Mouse (Mus musculus) adrenal gland, adult 18-20 months (tissue): ENCODE data around the gene Srgn. TPM values are rescaled to one million over a fixed set of nuclear protein-coding genes. Genes with fewer than 3 reads are reported as not detected.
A peak's percentile ranks its signal among the peaks of the same experiment; 100 is the strongest.
"Not testable (repeated sequence)": the region's sequence is repeated elsewhere in the genome, so short reads cannot be mapped to it uniquely, and the experiment has no call there.

Source experiments
- DNase-seq, 2 experiments: peaks; one replicate each; pipeline ENCODE4 v3.0.0; 2021 to 2022; ENCODE audit warnings: low spot score in 2 of 2
- total RNA-seq, 2 experiments: library from RNA; stranded (reverse); gene quantifications; 1 replicate in 1 of 2; 2 replicates in 1 of 2; pipeline ENCODE4 v1.2.3; 2021

The Srgn gene
- total RNA-seq, 2 experiments from 2014 or later, result 48.6 to 55.5 TPM

DNA sequence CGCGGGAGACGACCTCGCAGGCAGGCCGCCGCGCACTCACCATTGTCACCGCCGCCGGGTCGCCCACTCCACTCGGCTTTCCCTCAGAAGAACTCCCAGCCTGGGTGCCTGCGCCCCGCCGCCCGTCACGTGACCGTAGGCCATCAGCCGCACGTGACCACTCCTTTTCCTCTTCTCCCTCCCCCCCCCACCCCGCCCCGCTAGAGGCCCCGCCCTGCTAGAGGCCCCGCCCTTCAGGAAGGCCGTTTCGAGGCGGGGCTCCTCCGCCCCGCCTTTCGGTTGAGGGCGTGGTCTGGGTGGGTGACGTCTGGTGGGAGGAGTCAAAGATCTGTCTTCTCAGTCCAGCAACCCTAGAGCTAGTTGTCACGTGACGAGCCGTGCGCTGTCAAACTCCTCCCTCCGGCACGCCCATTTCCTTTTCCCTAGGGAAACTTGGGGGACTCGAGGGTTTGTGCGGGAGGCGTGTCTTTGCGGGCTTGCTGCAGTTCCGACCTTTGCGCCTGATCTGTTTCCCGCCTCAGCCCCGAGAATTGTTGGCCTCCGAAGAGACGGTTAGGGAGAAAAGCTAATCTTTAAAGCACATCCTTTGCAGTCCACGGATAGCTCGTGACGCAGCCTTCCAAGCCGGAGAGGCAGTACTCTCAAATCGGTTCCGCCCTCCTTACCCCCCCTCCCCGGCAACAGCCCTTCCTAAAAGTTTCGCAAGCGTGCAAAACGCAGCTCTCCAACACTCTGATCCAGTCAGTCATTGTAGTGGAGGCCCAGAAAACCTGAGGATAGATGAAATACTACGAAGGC lies 40.4 kb downstream of the Srgn start, which contains the start of gene Vps26a:
TSS of gene Vps26a (minus strand) at position 188 of the 798 bp plus-strand sequence.
- peak; percentile 98 to 99 for DNase-seq

DNA sequence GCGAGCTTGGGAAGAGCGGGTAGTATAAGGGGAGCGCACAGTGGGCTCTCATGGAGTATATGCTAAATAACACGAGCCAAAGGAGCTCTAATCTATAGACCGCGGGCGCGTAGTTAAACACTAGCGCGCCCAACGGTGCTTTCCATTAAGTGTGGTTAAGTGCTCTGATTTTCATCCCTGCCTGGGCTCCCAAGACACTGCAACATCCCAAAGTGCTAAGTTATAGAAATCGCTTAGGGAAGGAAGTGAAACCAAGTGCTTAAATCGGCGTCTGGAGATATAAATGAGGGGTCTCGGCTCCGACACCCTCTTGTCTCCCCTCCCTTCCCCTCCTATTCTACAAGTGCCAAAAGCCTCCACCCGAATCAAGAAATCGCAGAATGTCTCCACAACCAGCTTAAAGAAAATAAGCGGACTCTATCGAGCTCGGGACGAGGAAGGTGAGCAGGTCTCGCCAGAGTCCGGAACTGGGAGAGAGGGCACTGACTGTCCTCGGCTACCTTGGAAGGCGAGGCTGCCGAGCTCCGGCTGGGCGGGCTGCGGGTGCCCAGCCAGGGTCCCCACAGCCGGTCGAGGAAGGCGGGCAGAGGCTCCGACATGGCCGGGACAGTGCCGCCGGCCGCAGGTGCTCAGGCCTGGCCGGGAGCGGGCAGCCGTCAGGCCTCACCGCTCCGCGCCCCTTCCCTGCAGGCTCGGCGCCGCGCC lies 41.2 kb downstream of the Srgn start:
- DNase-seq, result no peak

DNA sequence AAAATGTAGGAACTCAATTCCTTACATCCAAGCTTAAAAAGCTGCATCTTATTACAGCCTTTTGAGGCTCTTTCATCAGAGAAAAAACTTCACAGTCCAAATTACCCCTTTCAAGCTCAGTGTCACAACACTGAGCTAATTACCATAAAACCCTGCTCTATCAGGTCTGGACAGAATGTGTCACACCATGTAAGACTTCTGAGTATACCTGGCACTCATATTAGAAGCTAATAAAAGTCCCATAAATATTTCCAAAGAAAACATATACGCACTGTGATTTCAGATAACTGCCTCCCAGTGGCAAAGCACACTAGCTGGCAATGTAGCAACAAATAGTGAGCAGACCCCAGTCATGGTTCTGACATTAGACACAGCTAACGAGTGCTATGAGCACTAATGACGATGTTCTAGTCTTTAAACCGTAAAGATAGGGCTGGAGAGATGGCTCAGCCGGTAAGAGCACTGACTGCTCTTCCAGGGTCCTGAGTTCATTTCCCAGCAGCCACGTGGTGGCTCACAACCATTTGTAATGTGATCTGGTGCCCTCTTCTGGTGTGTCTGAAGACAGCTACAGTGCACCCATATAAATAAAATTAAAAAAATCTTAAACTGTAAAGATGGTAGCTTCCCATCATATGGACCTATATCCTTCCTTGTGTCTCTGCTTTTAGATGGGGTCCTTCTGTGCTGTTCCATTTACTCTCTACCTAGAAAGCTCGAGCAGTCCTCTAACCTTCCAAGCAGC lies 46.0 kb downstream of the Srgn start:
- DNase-seq, result no peak

DNA sequence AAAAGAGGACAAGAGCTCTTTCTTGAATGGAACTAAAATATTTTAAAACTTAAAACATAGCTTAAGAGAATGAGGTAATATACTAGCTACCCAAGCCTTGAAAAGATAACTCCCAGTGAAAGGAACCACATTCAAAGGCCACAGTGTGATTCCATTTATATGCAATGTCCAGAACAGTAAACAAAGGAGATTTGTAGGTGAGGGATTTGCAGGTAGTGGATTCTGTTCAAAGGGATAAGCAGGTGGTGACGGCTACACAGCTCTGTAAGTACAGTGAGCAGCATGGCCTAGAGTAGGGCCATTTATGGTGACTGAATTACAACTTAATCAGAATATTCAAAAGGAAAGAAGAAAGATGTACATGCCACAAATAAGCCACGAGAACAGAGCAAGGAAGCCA lies 50.3 kb downstream of the Srgn start:
- no peak for DNase-seq

DNA sequence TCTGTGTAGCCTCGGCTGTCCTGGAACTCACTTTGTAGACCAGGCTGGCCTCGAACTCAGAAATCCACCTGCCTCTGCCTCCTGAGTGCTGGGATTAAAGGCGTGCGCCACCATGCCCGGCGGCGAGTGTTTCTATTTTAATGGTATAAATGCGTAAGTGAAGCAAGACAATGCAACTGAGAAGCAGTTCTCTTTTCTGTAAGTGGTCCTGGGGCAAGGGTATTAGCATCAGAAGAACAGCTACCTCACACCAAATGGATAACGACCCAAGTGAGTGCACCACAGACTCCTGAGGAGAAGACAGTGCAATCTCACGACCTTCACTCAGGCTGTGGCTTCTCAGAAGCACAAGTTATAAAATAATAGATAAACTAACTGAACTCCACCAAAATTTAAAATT lies 52.3 kb downstream of the Srgn start:
- no peak for DNase-seq

DNA sequence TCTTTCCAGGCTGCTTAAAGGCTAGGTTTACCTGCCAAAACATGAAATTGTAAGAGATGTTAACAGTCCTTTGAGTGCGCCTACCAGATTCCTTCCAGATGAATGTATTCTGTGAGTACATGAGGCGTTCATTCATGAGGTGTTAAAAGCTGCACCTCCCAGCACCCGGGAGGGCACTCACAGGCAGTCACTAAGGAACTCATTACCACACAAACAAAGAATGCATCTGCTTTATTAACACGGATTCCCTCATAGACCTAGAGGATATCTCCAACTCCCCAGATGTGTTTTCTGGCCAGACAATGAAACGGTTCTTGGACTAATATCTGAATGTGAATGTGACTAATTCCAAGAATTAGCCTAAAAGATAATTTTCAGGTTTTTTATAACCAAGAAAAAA lies 56.1 kb downstream of the Srgn start:
- DNase-seq, result no peak

DNA sequence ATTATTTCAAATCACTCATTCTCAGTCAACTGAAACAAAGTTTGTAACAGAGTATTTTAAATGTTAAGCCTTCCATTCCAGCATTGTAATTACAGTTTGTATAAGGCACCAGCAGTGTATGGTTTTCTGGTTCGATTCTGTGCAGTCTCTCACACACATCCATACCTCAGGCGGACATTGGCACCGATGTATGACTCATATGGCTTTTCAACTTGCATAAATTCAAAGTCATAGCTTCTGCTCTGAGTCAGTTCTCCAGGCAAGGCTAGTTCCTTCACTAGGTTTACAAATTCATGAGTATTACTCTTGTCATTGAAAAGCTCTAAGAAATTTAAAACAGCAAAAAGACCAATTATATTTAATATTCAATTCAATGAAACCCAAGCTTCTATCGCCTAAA lies 57.5 kb downstream of the Srgn start:
- no peak for DNase-seq

DNA sequence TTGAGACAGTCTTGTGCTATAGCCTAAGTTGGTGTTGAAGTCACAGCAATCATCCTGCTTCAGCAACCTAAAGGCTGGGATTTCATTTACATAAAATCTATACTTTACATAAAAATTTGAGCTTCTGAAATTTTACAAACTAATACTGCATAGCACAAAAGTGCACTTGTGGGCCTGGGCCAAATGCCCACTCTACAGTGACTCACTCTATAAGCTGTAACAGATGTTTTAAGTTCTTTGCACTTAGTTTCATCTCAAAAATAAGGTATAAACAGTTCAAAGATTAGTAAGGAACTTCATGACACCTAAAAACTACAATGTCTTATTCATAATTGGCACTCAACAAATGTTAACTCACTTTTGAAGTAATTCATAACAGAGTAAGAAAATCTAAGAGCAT lies 65.9 kb downstream of the Srgn start:
- no peak for DNase-seq

DNA sequence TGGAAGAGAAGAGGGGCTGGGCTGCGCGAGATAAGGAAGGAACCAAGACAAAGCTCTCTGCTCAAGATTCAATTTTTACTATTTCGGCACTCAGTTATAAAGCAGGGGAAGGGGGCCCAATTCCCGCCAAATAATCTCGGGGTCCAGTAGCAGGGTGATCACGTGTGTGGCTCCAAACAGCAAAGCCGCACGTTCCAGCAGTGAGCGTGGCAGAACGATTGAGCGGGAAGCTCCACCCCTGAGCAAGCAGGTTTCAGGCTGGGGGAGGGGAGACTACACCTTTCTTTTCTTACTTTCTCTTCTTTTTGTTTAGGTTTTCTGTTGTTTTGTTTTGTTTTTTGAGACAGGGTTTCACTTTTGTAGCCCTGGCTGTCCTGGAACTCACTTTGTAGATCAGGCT lies 75.2 kb downstream of the Srgn start:
- not testable (repeated sequence) for DNase-seq

DNA sequence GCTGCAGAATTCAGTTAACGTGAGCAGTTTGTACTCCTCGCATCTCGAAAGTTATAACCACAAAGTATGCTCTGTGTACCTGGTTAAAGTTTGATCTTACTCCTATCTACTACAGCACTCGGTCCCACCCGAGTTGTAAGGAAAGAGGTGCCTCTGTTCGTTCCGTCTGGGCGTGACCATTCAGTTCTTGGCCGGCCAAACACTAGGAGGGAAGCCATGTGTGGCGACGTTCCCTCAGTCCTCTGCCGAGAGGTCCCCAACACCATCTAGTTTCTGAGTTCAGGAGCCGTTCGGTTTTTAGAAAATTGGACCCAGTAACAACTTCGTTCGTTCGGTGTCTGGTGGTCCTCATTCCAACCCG lies 77.0 kb downstream of the Srgn start:
- DNase-seq, result no peak

DNA sequence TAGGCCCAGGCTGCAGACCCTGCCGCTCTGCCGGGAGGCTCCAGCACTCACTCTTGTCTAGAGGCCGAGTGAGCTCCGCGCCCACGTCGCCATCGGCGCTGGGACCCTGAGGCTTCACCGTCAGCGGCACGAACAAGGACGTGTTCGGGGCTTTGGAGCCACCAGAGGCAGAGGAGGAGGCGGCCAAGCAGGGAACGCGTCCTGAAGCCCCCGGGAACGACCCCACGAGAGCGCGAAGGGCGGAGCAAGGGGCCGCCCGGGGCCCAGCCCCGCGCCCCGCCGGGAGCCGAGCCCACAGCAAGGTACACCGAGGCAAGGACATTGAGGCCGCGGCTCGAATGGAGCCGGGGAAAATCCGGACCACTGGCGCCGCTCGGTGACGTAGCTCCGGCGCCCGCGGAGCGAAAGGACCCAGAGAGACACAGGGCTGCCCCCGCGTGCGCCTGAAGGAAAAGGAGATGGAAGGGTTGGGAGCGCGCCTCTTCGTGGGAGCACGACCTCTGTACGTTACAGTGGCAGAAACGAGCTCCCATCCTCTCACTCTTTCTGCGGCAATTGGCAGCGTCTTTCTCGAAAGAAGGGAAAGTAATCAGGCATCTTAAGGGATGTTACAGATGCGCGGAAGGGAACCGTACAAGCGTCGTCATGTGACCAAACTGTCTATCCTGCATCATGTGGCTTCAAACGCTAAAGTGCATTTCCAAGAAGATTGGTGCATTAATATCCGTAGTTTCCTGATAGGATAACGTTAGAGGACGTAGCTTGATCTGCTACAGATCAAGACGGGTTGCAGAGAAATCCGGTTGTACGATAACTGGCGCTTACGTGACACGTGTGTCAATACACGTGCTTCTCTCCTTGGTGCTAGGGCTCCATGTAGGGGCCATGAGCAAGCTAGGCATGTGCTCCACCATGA lies 77.6 kb downstream of the Srgn start, which contains the start of the genes 4930507D05Rik and Supv3l1:
TSS of gene 4930507D05Rik (plus strand) at position 126 of the 916 bp plus-strand sequence.
TSS of gene Supv3l1 (minus strand) at position 375 of the 916 bp plus-strand sequence.
- DNase-seq, result peak; percentile 96 to 97

Other genes with a start within 250 kb of the Srgn start
- gene Hk1, start 147.5 kb downstream of the Srgn start, total RNA-seq, result 10 to 100 TPM; 26.2 to 30.2 TPM
- not detected for gene Hkdc1, start 105.0 kb downstream of the Srgn start, total RNA-seq
- gene 4930507D05Rik, start 78.0 kb downstream of the Srgn start, total RNA-seq, result under 1 TPM; 0.16 to 0.60 TPM
- gene Supv3l1, start 77.7 kb downstream of the Srgn start, total RNA-seq, result 10 to 100 TPM; 32.4 to 33.5 TPM
- gene Vps26a, start 40.6 kb downstream of the Srgn start, total RNA-seq, result 10 to 100 TPM; 49.2 to 54.3 TPM
- 10 to 100 TPM; 45.7 to 57.0 TPM for gene Kif1bp, start 51.0 kb upstream of the Srgn start, total RNA-seq
- 10 to 100 TPM; 75.4 to 79.8 TPM for gene Ddx21, start 74.8 kb upstream of the Srgn start, total RNA-seq
- 100 to 1,000 TPM; 108 to 120 TPM for gene Ddx50, start 123.8 kb upstream of the Srgn start, total RNA-seq
- gene Stox1, start 198.7 kb upstream of the Srgn start, total RNA-seq, result 1 to 10 TPM in 1 of 2 experiments, under 1 TPM in 1; 0.54 to 1.1 TPM